Mouse (Mus musculus) olfactory bulb, adult 2 months (tissue): Measurements from ENCODE around the gene Ptch1.

ENCODE experiments used
- CTCF ChIP-seq: fragments of 200-500 bp; IDR thresholded peaks from 2 replicates; pipeline ENCODE4 v1.5.1; 2012; ENCODE audit warnings: low read depth, mild to moderate bottlenecking, low read length, moderate library complexity; ENCODE audit not compliant: insufficient read depth
- POLR2A ChIP-seq: fragments of 200-500 bp; IDR thresholded peaks from 2 replicates; pipeline ENCODE4 v1.6.1; 2012; ENCODE audit warnings: mild to moderate bottlenecking, low read depth, low read length, moderate library complexity; ENCODE audit not compliant: insufficient read depth

- no peak for TF ChIP-seq POLR2A
- no peak for TF ChIP-seq CTCF
Observed at GRCm38 (mm10) chr13:63613201-63613600, 39.8 kb upstream of the Ptch1 start.
